Mouse (Mus musculus) intestine, postnatal 0 days (tissue): Measurements from ENCODE around the gene Pcsk4. TPM values are rescaled to one million over a fixed set of nuclear protein-coding genes. Genes with fewer than 3 reads are reported as not detected.

ENCODE experiments used
- ATAC-seq: fragments of 200-750 bp; cut with Nextera tagmentation; 2 replicates; pipeline ENCODE4 v1.8.0; 2017; ENCODE audit warnings: mild to moderate bottlenecking, moderate TSS enrichment, moderate library complexity
- H3K27ac ChIP-seq: fragments of 300-500 bp; sonication (generic); 2 replicates; pipeline ENCODE4 v1.5.1; 2014; ENCODE audit warnings: mild to moderate bottlenecking, low read depth, low read length, moderate library complexity
- H3K27me3 ChIP-seq: fragments of 300-500 bp; sonication (generic); replicated peaks from 2 replicates; pipeline ENCODE4 v1.6.1; 2014; ENCODE audit warnings: low read length, mixed read lengths; ENCODE audit not compliant: control insufficient read depth, insufficient read depth
- H3K36me3 ChIP-seq: fragments of 300-500 bp; sonication (generic); 2 replicates; pipeline ENCODE4 v1.6.1; 2014; ENCODE audit warnings: mild to moderate bottlenecking, moderate library complexity; ENCODE audit not compliant: control insufficient read depth, insufficient read depth
- H3K4me1 ChIP-seq: fragments of 300-500 bp; sonication (generic); replicated peaks from 2 replicates; pipeline ENCODE4 v1.6.1; 2014; ENCODE audit warnings: antibody characterized with exemption, low read length, mixed read lengths; ENCODE audit not compliant: control insufficient read depth, insufficient read depth
- H3K4me2 ChIP-seq: fragments of 300-500 bp; sonication (generic); replicated peaks from 2 replicates; pipeline ENCODE4 v1.6.1; 2014; ENCODE audit warnings: low read depth, mild to moderate bottlenecking, moderate library complexity
- H3K4me3 ChIP-seq: fragments of 300-500 bp; sonication (generic); 2 replicates; pipeline ENCODE4 v1.5.1; 2014; ENCODE audit warnings: low read depth, low read length
- H3K9ac ChIP-seq: fragments of 300-500 bp; sonication (generic); 2 replicates; pipeline ENCODE4 v1.6.1; 2014; ENCODE audit warnings: mild to moderate bottlenecking, low read depth, low read length
- H3K9me3 ChIP-seq: fragments of 300-500 bp; sonication (generic); 2 replicates; pipeline ENCODE4 v1.6.1; 2016; ENCODE audit warnings: mixed run types; ENCODE audit not compliant: control insufficient read depth
- CTCF ChIP-seq: sonication (generic); IDR thresholded peaks from 2 replicates; pipeline ENCODE4 v1.5.1; 2016; ENCODE audit warnings: low read depth, mild to moderate bottlenecking, control low read depth, antibody characterized with exemption, moderate library complexity
- WGBS: fragments of 180-500 bp; shearing (Covaris S2); extraction: QIAGEN DNeasy Blood & Tissue Kit; methylation state at CpG from one replicate; pipeline ENCODE4 v1.1.7; 2014; 5-methylcytosine and 5-hydroxymethylcytosine counted together
- polyA plus RNA-seq: library from polyadenylated mRNA; unstranded; fragments of >200 nt; fragmentation: Nextera tagmentation; extraction: Ambion mirVana; gene quantifications from 2 replicates; pipeline ENCODE4 v1.2.1, GENCODE M21; 2015

Gene Pcsk4
- polyA plus RNA-seq, 1 experiment from 2014 or later: 13.1 TPM

GRCm38 (mm10) chr10:80341491-80342304, 12.4 kb upstream of the Pcsk4 start:
- H3K9me3 ChIP-seq: no peaks in the 10 kb centered on the region
- no peak overlapping the region for H3K27ac ChIP-seq
- peak overlapping the region; percentile 61 for H3K4me2 ChIP-seq
- 10% methylated on average over 46 of the region's 47 CpGs for WGBS
- H3K4me1 ChIP-seq: peaks cover 20% of the 10 kb centered on the region
- no peak for TF ChIP-seq CTCF
- no peak overlapping the region for H3K9ac ChIP-seq
- H3K27me3 ChIP-seq: peaks cover 19% of the 10 kb centered on the region
- H3K4me3 ChIP-seq: peak overlapping the region; percentile 27
- peaks cover 3% of the 10 kb centered on the region; the same call in 1 of the 2 replicates for H3K36me3 ChIP-seq
- no peak for ATAC-seq

- Histone ChIP-seq H3K27me3 (peaks cover 19% of the 10 kb centered on the region), H3K4me3 (no peak overlapping the region), H3K4me1 (peaks cover 20% of the 10 kb centered on the region), H3K4me2 (no peak overlapping the region; the same call in 1 of the 2 replicates), H3K27ac (no peak overlapping the region), H3K9ac (no peak overlapping the region), H3K9me3 (no peaks in the 10 kb centered on the region), H3K36me3 (peaks cover 4% of the 10 kb centered on the region; the same call in 1 of the 2 replicates)
- no peak for ATAC-seq
- TF ChIP-seq CTCF: no peak
- 53% methylated on average over 21 of the region's 21 CpGs for WGBS
These were observed 11.7 kb upstream of the Pcsk4 start for GRCm38 (mm10) chr10:80341026-80341425.

- no peaks in the 10 kb centered on the region for H3K9me3 ChIP-seq
- H3K27me3 ChIP-seq: peaks cover 19% of the 10 kb centered on the region
- ATAC-seq: 0 out of 2 replicates have a peak, but pooled peaks have one; percentile 15
- peaks cover 20% of the 10 kb centered on the region for H3K4me1 ChIP-seq
- no peak overlapping the region for H3K27ac ChIP-seq
- WGBS: 21% methylated on average over 19 of the region's 19 CpGs
- no peak overlapping the region for H3K4me3 ChIP-seq
- peaks cover 13% of the 10 kb centered on the region for H3K36me3 ChIP-seq
- TF ChIP-seq CTCF: peak; percentile 95
- 0 out of 2 replicates have a peak overlapping the region, but pooled peaks have one; percentile 6 for H3K4me2 ChIP-seq
- no peak overlapping the region for H3K9ac ChIP-seq
These were observed 10.8 kb upstream of the Pcsk4 start for GRCm38 (mm10) chr10:80339941-80340750.

GRCm38 (mm10) chr10:80336263-80336662, 7.0 kb upstream of the Pcsk4 start:
- Histone ChIP-seq H3K27me3 (peaks cover 4% of the 10 kb centered on the region; the same call in 1 of the 2 replicates), H3K4me2 (no peak overlapping the region), H3K27ac (no peak overlapping the region), H3K36me3 (peaks cover 22% of the 10 kb centered on the region), H3K9me3 (no peaks in the 10 kb centered on the region), H3K9ac (no peak overlapping the region), H3K4me1 (0 out of 2 replicates have a peak, but pooled peaks cover 9% of the 10 kb centered on the region), H3K4me3 (no peak overlapping the region)
- ATAC-seq: no peak
- no peak for TF ChIP-seq CTCF
- WGBS: 80% methylated on average over 12 of the region's 12 CpGs

- Histone ChIP-seq H3K27me3 (no peaks in the 10 kb centered on the region), H3K27ac (peak overlapping the region; percentile 82), H3K4me1 (no peaks in the 10 kb centered on the region; the same call in 1 of the 2 replicates), H3K4me2 (peak overlapping the region; percentile 81), H3K4me3 (no peak overlapping the region), H3K36me3 (peaks cover 22% of the 10 kb centered on the region), H3K9me3 (no peaks in the 10 kb centered on the region), H3K9ac (peak overlapping the region; percentile 26; the same call in 1 of the 2 replicates)
- no peak for ATAC-seq
- 52% methylated on average over 5 of the region's 5 CpGs for WGBS
- TF ChIP-seq CTCF: no peak
These were observed 3.3 kb upstream of the Pcsk4 start for GRCm38 (mm10) chr10:80332525-80332989.
